Mouse (Mus musculus): ENCODE measurements around the gene Myef2.

Myef2 gene

DNA sequence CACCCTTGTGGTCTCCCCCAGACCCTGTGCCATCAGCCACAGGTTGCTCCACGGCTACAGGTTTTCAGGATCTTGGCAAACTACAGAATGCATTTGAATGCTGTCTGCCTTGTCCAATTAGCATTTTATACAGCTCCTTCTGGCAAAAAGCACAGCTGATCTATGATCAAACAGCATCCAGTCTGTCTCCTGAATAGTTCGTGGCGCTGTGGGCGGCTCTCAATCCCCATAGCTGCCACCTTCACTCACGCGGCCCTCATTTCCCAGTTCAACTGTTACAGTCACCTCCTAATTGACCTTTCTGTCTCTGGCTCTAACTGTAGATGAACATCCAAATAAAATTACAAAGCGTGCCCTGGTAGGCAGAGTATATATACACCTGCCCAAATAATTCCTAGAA lies 56.1 kb downstream of the Myef2 start:
- no peak for DNase-seq

DNA sequence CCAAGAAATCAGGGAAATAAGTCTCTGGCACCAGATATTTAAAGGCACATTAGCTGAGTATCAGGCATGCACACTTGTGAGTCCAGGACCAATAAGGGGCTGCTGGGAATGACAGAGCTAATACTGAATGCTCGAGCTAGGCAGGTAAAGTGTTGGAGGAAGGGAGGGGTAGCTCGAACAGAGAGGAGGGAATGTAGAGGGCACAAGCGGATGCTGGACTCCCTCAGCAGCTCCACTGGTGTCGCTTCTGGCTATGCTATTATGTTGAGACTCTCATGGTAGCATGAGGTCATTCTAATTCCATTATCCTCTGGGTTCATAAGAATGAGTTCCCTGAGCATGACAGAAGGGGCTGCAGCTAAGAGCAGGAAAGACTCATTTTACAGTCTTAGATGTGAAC lies 60.5 kb downstream of the Myef2 start:
- DNase-seq: no peak

DNA sequence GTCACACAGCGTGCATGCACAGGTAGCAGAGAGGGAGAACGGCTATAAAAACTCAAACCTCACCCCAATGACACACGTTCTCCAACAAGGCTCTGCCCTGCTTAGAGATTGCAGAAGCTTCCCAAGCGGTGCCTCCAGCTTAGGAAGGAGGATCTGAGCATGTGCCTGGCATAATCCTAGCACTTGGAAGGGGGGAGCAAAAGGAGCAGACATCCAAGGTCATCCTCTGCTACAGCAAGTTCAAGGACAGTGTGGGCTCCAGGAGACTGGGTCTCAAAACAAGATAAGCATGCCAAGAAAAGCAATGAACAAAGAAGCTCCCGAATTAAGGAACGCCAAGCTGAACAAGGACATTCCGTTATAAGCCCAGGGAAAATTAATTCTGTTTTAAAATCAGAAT lies 62.0 kb downstream of the Myef2 start:
- no peak for DNase-seq

DNA sequence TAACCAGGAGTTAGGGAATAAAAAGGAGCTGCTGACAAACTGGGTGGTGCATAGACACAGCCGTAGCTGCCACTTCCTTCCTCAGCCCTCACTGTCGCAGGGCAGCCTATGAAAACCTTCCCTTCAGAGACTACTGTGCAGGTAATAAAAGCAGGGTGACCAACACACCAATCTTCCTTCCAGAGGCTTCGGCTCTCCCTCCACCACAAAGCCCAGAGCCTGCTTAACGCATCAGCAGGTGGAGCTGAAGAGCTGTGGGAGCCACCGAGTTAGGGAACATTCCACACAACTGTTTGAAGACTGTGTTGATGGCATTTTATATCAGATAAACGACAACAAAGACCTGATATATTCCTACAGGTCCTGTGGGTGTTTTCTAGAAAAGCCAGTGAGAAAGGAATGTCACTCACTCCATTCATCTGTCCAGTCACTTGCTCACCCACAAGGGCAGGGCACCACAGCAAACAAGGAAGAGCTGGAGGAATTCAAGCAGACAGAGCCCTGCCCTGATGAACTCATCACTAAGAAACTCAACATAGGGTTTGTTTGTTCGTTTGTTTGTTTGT lies 66.1 kb downstream of the Myef2 start:
- DNase-seq: peak; percentile 18

DNA sequence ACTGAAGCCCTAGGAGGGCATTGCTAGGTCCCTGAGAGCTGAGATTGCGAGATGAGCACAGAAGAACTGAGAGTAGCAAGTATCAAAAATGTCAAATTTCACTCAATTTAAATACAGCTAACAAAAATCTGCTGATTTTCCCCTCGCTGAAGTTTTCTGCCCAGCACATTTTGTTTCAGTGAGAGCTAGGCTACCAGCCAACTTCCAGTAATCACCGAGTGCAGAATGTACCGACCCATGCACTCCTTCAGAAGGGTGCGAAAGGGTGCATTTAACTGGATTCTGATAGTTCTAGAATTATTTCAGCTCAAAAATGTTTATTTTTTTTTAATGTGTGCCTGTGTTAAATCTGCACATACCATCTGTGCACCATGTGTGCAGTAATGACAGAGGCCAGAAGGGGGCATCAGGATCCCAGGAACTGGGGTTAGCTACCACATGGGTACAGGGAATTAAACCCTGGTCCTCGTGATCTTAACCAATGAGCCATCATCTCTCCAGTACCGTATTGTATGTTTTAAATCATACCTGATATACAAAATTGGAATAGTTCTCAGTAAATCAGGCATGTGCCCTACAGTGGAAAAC lies 68.1 kb downstream of the Myef2 start:
- no peak for DNase-seq

Measured in embryo, embryonic 11 days (tissue).